Mouse (Mus musculus) embryonic facial prominence, embryonic 12.5 days (tissue): ENCODE data around the gene Lipc. TPM values are rescaled to one million over a fixed set of nuclear protein-coding genes. Genes with fewer than 3 reads are reported as not detected.

Experiments used
- ATAC-seq: fragments of 200-750 bp; cut with Nextera tagmentation; 2 replicates; pipeline ENCODE4 v1.8.0; 2017; ENCODE audit not compliant: insufficient number of reproducible peaks, insufficient read depth, low FRiP score, low TSS enrichment
- H3K27ac ChIP-seq: fragments of 300-500 bp; sonication (generic); 2 replicates; pipeline ENCODE4 v1.5.1; 2016; ENCODE audit warnings: mild to moderate bottlenecking
- H3K27me3 ChIP-seq: fragments of 300-500 bp; sonication (generic); 2 replicates; pipeline ENCODE4 v1.6.1; 2016; ENCODE audit warnings: mild to moderate bottlenecking, moderate library complexity
- H3K36me3 ChIP-seq: fragments of 300-500 bp; sonication (generic); 2 replicates; pipeline ENCODE4 v1.6.1; 2016; ENCODE audit warnings: mild to moderate bottlenecking
- H3K4me1 ChIP-seq: fragments of 300-500 bp; sonication (generic); 2 replicates; pipeline ENCODE4 v1.6.1; 2016
- H3K4me2 ChIP-seq: fragments of 300-500 bp; sonication (generic); replicated peaks from 2 replicates; pipeline ENCODE4 v1.6.1; 2016; ENCODE audit warnings: mild to moderate bottlenecking, moderate library complexity
- H3K4me3 ChIP-seq: fragments of 300-500 bp; sonication (generic); 2 replicates; pipeline ENCODE4 v1.5.1; 2016; ENCODE audit warnings: mild to moderate bottlenecking
- H3K9ac ChIP-seq: fragments of 300-500 bp; sonication (generic); 2 replicates; pipeline ENCODE4 v1.6.1; 2016; ENCODE audit warnings: mild to moderate bottlenecking, moderate library complexity
- H3K9me3 ChIP-seq: fragments of 300-500 bp; sonication (generic); 2 replicates; pipeline ENCODE4 v1.6.1; 2016; ENCODE audit warnings: mild to moderate bottlenecking, moderate library complexity
- WGBS: fragments of 180-500 bp; shearing (Covaris S2); methylation state at CpG from one replicate; pipeline ENCODE4 v1.1.7; 2016; 5-methylcytosine and 5-hydroxymethylcytosine counted together
- polyA plus RNA-seq: library from polyadenylated mRNA; unstranded; fragments of >200 nt; fragmentation: Nextera tagmentation; extraction: Ambion mirVana; gene quantifications from 2 replicates; pipeline ENCODE4 v1.2.1, GENCODE M21; 2016

Gene Lipc
- polyA plus RNA-seq, 1 experiment from 2014 or later = not detected

DNA sequence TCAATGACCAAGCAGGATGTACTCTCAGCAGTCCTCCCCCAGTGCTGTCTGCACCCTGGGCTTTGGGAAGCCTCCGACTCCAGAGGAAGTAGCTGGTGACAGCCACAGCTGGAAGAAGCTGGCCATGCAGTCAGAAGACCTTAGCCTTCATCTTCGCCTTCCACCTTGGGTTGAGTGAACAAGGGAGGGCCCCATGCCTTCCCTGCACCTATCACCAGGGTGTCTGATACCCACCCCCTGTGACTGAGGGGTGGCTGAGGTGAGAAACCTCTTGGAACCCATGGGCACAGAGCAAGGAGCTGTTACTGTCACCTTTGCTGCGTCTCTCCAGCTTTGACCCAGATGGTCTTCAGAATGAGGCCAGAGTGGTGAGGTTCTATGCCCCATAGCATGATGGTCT lies 150.3 kb downstream of the Lipc start:
- WGBS = 77% methylated on average over 3 of the region's 3 CpGs
- H3K36me3 ChIP-seq = no peaks in the 10 kb centered on the region
- no peak overlapping the region for H3K27ac ChIP-seq
- H3K9ac ChIP-seq = no peak overlapping the region
- no peak overlapping the region for H3K4me2 ChIP-seq
- H3K27me3 ChIP-seq = no peaks in the 10 kb centered on the region
- H3K4me3 ChIP-seq = no peak overlapping the region
- ATAC-seq = no peak
- H3K4me1 ChIP-seq = 0 out of 2 replicates have a peak, but pooled peaks cover 4% of the 10 kb centered on the region
- no peaks in the 10 kb centered on the region for H3K9me3 ChIP-seq

DNA sequence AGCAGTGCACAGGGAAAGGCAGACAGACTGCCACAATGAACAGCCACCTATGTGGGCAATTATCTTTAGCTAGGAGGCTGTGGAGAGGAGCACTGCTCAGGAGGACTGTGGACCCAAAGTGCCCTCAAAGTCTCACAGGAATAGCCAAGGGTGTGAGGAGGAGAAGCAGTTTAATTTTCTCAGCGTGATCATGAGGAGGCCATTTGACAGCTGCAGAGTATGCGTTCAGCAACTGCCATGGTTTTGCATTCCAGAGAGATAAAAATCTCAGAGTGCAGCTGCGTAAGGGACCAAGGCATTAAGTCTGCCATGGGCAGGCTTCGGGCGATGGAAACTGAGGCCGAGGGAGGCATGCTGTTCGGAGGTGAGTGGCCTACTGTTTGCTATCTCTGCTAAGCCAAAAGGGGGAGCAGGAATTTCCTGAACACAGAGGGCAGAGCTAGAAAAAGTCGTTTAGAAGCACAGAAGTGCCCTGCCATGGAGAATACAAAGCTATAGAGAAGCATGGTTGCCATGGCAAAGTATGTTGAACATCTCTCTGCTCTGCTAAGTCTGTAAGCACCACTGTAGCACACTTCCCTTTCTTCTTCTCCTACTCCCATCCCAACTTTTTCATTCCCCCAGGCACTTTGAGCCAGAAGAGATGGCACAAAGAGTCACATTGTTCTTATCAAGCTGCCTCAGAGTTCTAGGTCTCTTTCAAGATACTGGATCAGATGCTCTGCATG lies 151.3 kb downstream of the Lipc start:
- Histone ChIP-seq H3K36me3 (no peaks in the 10 kb centered on the region), H3K27ac (no peak overlapping the region; the same call in 1 of the 2 replicates), H3K4me1 (0 out of 2 replicates have a peak, but pooled peaks cover 4% of the 10 kb centered on the region), H3K4me3 (no peak overlapping the region), H3K27me3 (no peaks in the 10 kb centered on the region), H3K9ac (no peak overlapping the region), H3K9me3 (no peaks in the 10 kb centered on the region), H3K4me2 (no peak overlapping the region)
- ATAC-seq = no peak
- 43% methylated on average over 8 of the region's 8 CpGs for WGBS

DNA sequence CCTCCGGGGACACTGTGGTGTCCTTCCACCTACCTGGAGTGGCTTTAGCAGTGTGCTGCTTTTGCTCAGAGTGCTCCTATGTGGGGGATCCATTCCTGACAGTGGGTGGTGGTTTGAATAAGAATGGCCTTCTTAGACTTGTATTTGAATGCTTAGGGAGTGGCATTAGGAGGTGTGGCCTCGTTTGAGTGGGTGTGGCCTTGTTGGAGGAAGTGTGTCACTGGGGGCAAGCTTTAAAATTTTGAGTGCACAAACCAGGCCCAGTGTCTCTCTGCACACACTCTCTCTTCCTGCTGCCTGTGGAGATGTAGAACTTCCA lies 156.6 kb downstream of the Lipc start:
- 66% methylated on average over 2 of the region's 2 CpGs for WGBS
- ATAC-seq = no peak

DNA sequence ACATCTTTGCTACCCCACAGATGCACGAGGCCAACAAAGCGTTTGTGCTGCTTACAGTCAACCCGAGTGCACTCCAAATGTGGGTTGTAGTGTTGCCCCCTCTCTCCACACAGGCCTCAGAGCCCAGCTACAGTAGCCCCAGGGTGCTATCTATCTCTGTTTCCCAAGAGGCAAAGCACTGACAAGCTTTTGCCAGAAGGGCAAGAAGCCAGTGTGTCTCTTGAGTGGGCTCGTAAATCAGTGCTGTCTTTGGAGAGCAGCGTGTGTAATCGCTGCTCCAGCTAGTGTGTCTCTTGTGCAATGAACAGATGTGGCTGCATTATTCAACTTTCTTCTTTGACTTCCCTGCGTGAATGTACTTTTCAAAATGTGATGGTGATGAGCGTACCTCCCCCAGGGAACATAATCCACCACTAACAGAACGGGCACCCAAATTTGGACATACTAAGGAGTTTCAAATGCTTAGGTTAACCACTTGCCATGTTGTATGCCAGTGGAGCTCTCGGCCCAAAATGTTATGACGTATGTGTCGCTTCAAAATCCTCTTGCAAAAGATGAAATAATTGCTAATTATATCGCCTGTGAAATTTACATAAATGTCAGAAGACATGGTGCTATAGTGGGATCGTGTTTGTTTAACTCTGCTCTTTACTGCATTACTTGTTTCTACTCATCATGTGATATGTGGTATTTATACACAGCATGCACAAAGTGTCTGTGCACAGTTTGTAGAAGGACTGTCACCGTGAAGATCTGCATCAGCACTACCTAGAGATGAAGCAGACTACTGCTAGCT lies 157.2 kb downstream of the Lipc start:
- 0 out of 2 replicates have a peak, but pooled peaks cover 4% of the 10 kb centered on the region for H3K4me1 ChIP-seq
- no peak overlapping the region for H3K9ac ChIP-seq
- H3K4me3 ChIP-seq = no peak overlapping the region
- H3K9me3 ChIP-seq = no peaks in the 10 kb centered on the region
- no peaks in the 10 kb centered on the region for H3K27me3 ChIP-seq
- 81% methylated on average over 15 of the region's 15 CpGs for WGBS
- H3K36me3 ChIP-seq = no peaks in the 10 kb centered on the region
- no peak overlapping the region for H3K4me2 ChIP-seq
- ATAC-seq = no peak
- no peak overlapping the region for H3K27ac ChIP-seq

More for the DNA sequence above, 156.6 kb downstream of the Lipc start:
- no peak overlapping the region for H3K9ac ChIP-seq
- no peak overlapping the region for H3K4me3 ChIP-seq
- 0 out of 2 replicates have a peak, but pooled peaks cover 4% of the 10 kb centered on the region for H3K4me1 ChIP-seq
- no peaks in the 10 kb centered on the region for H3K9me3 ChIP-seq
- H3K27ac ChIP-seq = no peak overlapping the region
- no peaks in the 10 kb centered on the region for H3K27me3 ChIP-seq
- no peak overlapping the region for H3K4me2 ChIP-seq
- no peaks in the 10 kb centered on the region for H3K36me3 ChIP-seq

- Histone ChIP-seq H3K4me2 (no peak overlapping the region), H3K9me3 (no peaks in the 10 kb centered on the region), H3K27me3 (no peaks in the 10 kb centered on the region), H3K4me1 (no peaks in the 10 kb centered on the region), H3K27ac (no peak overlapping the region), H3K36me3 (no peaks in the 10 kb centered on the region), H3K9ac (no peak overlapping the region), H3K4me3 (no peak overlapping the region)
- no peak for ATAC-seq
- WGBS = 82% methylated on average over 4 of the region's 4 CpGs
These were observed 161.4 kb downstream of the Lipc start for GRCm38 (mm10) chr9:70790621-70791020.

- no peaks in the 10 kb centered on the region for H3K4me1 ChIP-seq
- H3K4me2 ChIP-seq = no peak overlapping the region
- no peaks in the 10 kb centered on the region for H3K36me3 ChIP-seq
- H3K4me3 ChIP-seq = no peak overlapping the region
- no peaks in the 10 kb centered on the region for H3K27me3 ChIP-seq
- no peaks in the 10 kb centered on the region for H3K9me3 ChIP-seq
- no peak overlapping the region for H3K9ac ChIP-seq
- ATAC-seq = no peak
- WGBS = 79% methylated on average over 7 of the region's 7 CpGs
- H3K27ac ChIP-seq = no peak overlapping the region
These were observed 163.3 kb downstream of the Lipc start for GRCm38 (mm10) chr9:70788705-70789104.

DNA sequence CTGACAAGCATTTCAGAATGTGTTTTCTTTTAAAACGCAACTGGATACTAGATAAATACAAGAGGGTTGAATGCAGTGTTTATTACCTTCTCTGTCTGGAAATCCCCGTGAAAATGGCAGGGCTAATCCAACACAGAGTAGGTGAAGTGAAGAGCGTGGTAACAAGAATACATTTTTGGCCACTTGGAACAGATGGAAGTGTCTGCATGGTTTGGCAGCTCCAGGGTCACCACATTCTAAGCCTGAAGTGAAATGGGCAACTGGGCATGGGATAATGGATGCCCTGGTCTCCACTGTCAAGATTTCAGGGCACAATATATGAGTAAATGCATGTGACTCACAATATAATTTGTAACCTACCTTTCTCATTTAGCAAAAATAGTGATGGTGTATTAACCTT lies 169.8 kb downstream of the Lipc start:
- no peak for ATAC-seq
- no peak overlapping the region for H3K9ac ChIP-seq
- H3K27me3 ChIP-seq = no peaks in the 10 kb centered on the region
- H3K27ac ChIP-seq = no peak overlapping the region
- no peak overlapping the region for H3K4me3 ChIP-seq
- 44% methylated on average over 3 of the region's 3 CpGs for WGBS
- no peaks in the 10 kb centered on the region for H3K36me3 ChIP-seq
- no peaks in the 10 kb centered on the region for H3K4me1 ChIP-seq
- H3K4me2 ChIP-seq = no peak overlapping the region
- no peaks in the 10 kb centered on the region for H3K9me3 ChIP-seq

- 94% methylated on average over 2 of the region's 2 CpGs for WGBS
- Histone ChIP-seq H3K9me3 (no peaks in the 10 kb centered on the region), H3K36me3 (no peaks in the 10 kb centered on the region; the same call in 1 of the 2 replicates), H3K27ac (no peak overlapping the region), H3K4me2 (no peak overlapping the region), H3K9ac (no peak overlapping the region), H3K27me3 (no peaks in the 10 kb centered on the region), H3K4me1 (no peaks in the 10 kb centered on the region), H3K4me3 (no peak overlapping the region)
- no peak for ATAC-seq
These were observed 176.5 kb downstream of the Lipc start for GRCm38 (mm10) chr9:70775517-70775916.

DNA sequence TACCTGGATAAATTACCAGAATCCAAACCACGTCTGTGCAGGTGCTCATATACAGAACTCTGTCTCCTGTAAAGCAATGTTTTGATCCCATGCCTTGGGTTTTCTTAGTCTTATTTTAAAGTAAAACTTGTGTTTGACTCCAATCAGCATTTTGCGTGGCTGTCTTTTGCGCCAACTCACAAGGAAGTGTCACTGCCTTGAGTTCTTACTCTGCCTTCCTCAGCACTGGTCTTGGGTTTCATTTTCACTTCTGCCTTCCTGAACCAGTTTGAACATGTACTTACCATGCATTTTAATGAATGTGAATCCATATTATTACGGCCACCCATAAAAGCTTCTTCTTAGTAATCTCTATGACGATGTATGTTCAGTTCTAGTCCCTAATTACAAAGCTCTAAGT lies 191.1 kb downstream of the Lipc start:
- 87% methylated on average over 5 of the region's 5 CpGs for WGBS
- ATAC-seq = no peak

GRCm38 (mm10) chr9:70751504-70752222 lies 200.4 kb downstream of the Lipc start:
- Histone ChIP-seq H3K4me2 (no peak overlapping the region), H3K9ac (no peak overlapping the region), H3K9me3 (no peaks in the 10 kb centered on the region), H3K27ac (no peak overlapping the region), H3K4me3 (no peak overlapping the region), H3K36me3 (peaks cover 25% of the 10 kb centered on the region), H3K4me1 (no peaks in the 10 kb centered on the region), H3K27me3 (no peaks in the 10 kb centered on the region)
- WGBS = 86% methylated on average over 3 of the region's 3 CpGs
- no peak for ATAC-seq

More for the DNA sequence above, 191.1 kb downstream of the Lipc start:
- Histone ChIP-seq H3K9ac (no peak overlapping the region), H3K4me3 (no peak overlapping the region), H3K4me2 (no peak overlapping the region), H3K36me3 (peaks cover 19% of the 10 kb centered on the region), H3K27ac (no peak overlapping the region), H3K27me3 (no peaks in the 10 kb centered on the region), H3K4me1 (no peaks in the 10 kb centered on the region), H3K9me3 (no peaks in the 10 kb centered on the region)
